Mouse (Mus musculus): ENCODE data around the gene E030025P04Rik. TPM values are rescaled to one million over a fixed set of nuclear protein-coding genes. Genes with fewer than 3 reads are reported as not detected.
A peak's percentile ranks its signal among the peaks of the same experiment; 100 is the strongest.

The E030025P04Rik gene
- polyA plus RNA-seq, 1 experiment from 2014 or later = not detected

DNA sequence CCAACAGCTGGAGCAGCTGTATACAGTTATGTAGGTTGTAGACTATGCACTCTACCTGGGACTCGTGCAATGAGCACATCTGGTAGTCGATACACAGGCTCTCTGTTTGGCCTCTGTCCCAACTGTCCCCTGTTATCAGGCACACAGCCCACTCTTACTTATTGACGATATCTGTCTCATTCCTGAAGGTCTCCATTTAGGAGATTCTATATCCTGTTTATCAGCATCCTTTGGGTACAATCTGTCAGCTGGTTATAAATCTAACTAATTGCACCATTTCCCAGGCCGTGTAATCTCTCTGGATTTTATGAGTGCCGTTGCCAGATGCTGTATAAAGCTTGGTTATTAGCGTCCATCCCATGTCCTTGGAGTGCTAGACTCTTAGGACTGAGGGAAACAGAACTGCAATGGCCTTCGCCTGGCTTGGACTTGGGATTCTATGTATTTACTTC lies 747 bp upstream of the E030025P04Rik start:
- no peaks in the 10 kb centered on the region for H3K9me3 ChIP-seq (replicated peaks)
- H3K36me3 ChIP-seq = no peaks in the 10 kb centered on the region
- H3K27ac ChIP-seq = no peak overlapping the region
- no peak for ATAC-seq (ENCODE audit: low FRiP score)
- no peak overlapping the region for H3K4me2 ChIP-seq (replicated peaks)
- 80% methylated on average over 7 of the region's 7 CpGs for WGBS
- no peak overlapping the region for H3K9ac ChIP-seq
- no peak overlapping the region for H3K4me3 ChIP-seq
- H3K4me1 ChIP-seq = no peaks in the 10 kb centered on the region
- no peaks in the 10 kb centered on the region for H3K27me3 ChIP-seq

DNA sequence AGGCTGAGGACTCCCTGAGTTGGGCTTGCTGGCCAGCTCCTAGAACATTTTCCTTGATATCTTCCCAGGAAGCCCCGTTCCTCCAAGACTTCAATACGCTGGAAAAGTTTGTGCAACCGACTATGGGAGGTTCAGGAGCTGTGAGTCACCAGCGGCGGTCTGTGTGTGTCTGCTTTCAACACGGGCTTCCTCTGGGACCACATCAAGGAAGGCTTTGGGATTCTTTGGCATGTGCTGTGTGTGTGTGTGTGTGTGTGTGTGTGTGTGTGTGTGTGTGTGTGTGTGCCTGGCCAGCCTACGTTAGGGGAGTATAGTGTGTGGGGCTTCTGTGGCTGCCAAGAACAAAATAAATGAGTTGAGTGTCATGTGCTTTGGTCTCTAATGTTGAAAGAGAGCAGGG lies 17.7 kb downstream of the E030025P04Rik start:
- Histone ChIP-seq H3K9me3 (replicated peaks) (no peaks in the 10 kb centered on the region), H3K4me2 (replicated peaks) (no peak overlapping the region), H3K9ac (no peak overlapping the region), H3K36me3 (no peaks in the 10 kb centered on the region), H3K27ac (no peak overlapping the region), H3K4me1 (no peaks in the 10 kb centered on the region), H3K4me3 (no peak overlapping the region), H3K27me3 (no peaks in the 10 kb centered on the region)
- ATAC-seq (ENCODE audit: low FRiP score) = no peak
- 62% methylated on average over 7 of the region's 7 CpGs for WGBS

DNA sequence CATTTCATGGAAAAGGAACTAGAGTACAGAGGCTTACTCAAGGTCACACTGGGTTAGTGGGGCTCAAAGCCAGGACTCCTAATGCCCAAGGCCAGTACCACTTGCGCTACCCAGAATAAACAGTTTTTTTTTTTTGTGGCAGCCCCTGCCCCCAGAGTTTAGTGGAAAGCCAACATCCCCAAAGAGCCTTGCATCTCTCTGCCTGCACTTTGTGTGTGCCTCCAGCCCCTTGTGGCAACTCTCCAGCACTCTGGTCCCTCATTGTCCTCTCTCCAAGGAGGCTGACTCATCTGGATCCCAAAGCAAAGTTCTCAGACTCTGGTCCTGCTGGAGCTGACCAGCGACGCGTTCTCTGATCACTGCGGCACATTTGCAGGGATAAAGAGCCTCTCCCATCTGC lies 18.7 kb downstream of the E030025P04Rik start:
- Histone ChIP-seq H3K9ac (no peak overlapping the region), H3K4me2 (replicated peaks) (no peak overlapping the region), H3K4me1 (no peaks in the 10 kb centered on the region), H3K36me3 (no peaks in the 10 kb centered on the region), H3K9me3 (replicated peaks) (no peaks in the 10 kb centered on the region), H3K27ac (no peak overlapping the region), H3K27me3 (no peaks in the 10 kb centered on the region), H3K4me3 (no peak overlapping the region)
- 81% methylated on average over 5 of the region's 5 CpGs for WGBS
- ATAC-seq (ENCODE audit: low FRiP score) = no peak

DNA sequence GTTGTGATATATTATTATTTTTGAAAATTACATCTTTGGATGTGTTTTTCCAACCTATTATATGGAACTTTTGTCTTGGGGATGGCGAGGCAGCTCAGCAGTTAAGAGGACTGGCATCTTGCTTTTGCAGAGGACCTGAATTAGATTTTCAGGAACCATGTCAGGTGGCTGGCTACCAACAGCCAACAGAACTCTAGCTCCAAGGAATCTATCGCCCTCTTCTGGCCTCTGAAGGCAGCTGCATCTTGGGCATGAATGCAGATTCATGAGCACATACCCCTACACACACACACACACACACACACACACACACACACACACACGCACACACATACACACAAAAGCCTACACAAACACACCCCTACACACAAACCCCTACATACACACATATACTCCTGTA lies 19.9 kb downstream of the E030025P04Rik start:
- H3K4me3 ChIP-seq = no peak overlapping the region
- 61% methylated on average over 3 of the region's 3 CpGs for WGBS
- no peak overlapping the region for H3K4me2 ChIP-seq (replicated peaks)
- no peaks in the 10 kb centered on the region for H3K27me3 ChIP-seq
- H3K4me1 ChIP-seq = no peaks in the 10 kb centered on the region
- no peak overlapping the region for H3K9ac ChIP-seq
- H3K9me3 ChIP-seq (replicated peaks) = no peaks in the 10 kb centered on the region
- no peak overlapping the region for H3K27ac ChIP-seq
- H3K36me3 ChIP-seq = no peaks in the 10 kb centered on the region
- ATAC-seq (ENCODE audit: low FRiP score) = no peak

DNA sequence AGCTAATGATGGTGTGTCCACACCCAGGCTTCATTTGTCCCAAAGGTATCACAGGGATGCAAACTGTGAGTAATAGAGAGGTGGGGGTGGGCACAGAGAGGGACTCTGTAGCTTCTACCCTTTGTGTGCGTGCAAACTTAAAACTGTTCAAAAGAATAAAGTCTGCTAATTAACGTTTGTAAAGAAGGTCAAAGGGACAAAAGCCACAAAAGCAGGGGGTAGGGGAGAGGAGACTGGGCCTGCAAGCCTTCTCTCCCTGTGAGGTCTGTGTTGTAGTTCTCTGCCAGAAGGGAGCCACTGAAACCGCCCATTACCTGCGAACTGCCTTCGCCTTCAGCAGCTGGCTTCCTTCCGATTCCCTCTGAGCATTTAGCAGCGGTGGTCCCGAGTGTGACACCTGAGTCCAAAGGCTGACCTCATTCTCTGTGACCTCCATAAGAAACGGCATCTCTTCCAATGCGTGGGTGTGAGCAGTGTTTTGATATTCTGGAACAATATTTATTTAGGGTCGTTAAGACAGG lies 34.3 kb downstream of the E030025P04Rik start:
- peaks cover 36% of the 10 kb centered on the region for H3K4me1 ChIP-seq
- H3K36me3 ChIP-seq = no peaks in the 10 kb centered on the region
- peak overlapping the region; percentile 6; the same call in 1 of the 2 replicates for H3K27ac ChIP-seq
- no peak for ATAC-seq (ENCODE audit: low FRiP score)
- H3K4me2 ChIP-seq (replicated peaks) = no peak overlapping the region
- H3K9me3 ChIP-seq (replicated peaks) = no peaks in the 10 kb centered on the region
- 15% methylated on average over 11 of the region's 11 CpGs for WGBS
- H3K4me3 ChIP-seq = no peak overlapping the region
- H3K27me3 ChIP-seq = no peaks in the 10 kb centered on the region
- no peak overlapping the region for H3K9ac ChIP-seq

DNA sequence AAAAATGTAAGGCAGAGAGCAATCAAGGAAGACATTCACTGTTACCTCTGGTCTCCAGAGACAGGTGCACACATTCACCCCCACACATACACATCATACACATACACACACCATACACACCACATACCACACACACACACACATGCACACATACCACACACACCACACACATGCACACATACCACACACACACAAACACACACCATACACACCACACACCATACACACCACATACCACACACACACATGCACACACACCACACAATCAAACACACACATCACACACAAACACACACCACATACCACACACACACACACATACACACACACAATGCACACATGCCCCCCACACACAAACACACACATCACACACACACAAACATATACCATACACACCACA lies 35.1 kb downstream of the E030025P04Rik start:
- no peaks in the 10 kb centered on the region for H3K27me3 ChIP-seq
- H3K4me3 ChIP-seq = no peak overlapping the region
- H3K36me3 ChIP-seq = no peaks in the 10 kb centered on the region
- H3K9me3 ChIP-seq (replicated peaks) = no peaks in the 10 kb centered on the region
- H3K27ac ChIP-seq = peak overlapping the region; percentile 70; the same call in 1 of the 2 replicates
- no peak for ATAC-seq (ENCODE audit: low FRiP score)
- no peak overlapping the region for H3K9ac ChIP-seq
- no peak overlapping the region for H3K4me2 ChIP-seq (replicated peaks)
- H3K4me1 ChIP-seq = peaks cover 43% of the 10 kb centered on the region

DNA sequence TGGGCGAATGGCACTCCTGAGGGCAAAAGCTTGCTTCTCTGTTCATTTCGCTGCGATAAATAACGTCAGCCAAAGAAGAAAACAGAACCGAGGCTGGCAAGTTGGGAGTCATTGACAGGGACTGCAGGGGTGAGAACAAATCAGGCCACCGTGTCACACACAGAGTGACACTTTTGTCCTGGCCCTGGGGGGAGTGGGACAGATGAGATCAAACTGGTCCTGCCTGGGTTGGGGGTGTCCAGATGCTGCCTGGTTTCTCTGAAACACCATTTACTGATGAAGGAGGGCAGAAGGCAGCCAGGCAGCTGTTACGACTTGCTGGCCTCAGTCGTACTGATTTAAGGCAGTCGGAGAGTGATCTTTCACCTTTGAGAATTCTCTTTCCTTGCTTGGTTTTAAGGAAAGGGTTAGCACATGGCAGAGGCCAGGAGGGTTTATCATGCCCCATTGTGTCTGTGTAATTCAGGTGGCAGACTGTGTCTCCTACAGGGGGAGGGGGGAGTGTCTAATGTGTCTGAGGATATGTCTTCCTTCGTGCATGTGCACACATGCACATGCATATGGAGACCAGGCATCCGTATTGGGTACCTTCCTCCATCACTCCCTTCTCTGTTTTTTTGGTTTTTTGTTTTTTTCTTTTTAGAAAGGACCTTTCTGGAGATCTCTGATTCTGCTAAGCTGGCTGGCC lies 36.5 kb downstream of the E030025P04Rik start:
- no peaks in the 10 kb centered on the region for H3K27me3 ChIP-seq
- no peaks in the 10 kb centered on the region for H3K9me3 ChIP-seq (replicated peaks)
- H3K27ac ChIP-seq = peak overlapping the region; percentile 86
- 18% methylated on average over 11 of the region's 11 CpGs for WGBS
- no peak overlapping the region for H3K9ac ChIP-seq
- H3K36me3 ChIP-seq = no peaks in the 10 kb centered on the region
- no peak overlapping the region for H3K4me3 ChIP-seq
- no peak overlapping the region; the same call in 1 of the 2 replicates for H3K4me2 ChIP-seq (replicated peaks)
- peaks cover 45% of the 10 kb centered on the region for H3K4me1 ChIP-seq
- no peak for ATAC-seq (ENCODE audit: low FRiP score)

DNA sequence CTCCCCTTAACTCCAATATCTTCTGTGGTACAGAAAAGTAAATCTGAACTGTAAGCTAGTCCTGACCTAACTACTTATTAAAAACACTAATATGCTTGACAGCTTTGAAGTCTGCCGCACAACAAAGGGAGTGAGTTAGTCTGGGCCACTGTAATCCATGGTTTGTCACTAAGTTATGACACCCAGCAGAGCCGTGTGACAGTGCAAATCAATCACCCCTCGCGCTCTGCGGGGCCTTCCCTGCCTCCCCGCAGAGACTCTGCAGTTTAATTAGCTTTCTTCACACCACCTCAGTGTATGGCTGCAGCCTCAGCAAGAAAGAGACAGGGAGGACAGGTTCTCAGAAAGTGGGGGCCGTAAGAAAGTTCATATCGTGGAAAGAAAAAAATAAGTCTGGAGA lies 37.4 kb downstream of the E030025P04Rik start:
- no peaks in the 10 kb centered on the region for H3K9me3 ChIP-seq (replicated peaks)
- WGBS = 4% methylated on average over 8 of the region's 8 CpGs
- ATAC-seq (ENCODE audit: low FRiP score) = peak; percentile 90
- H3K4me1 ChIP-seq = peaks cover 45% of the 10 kb centered on the region
- no peak overlapping the region for H3K9ac ChIP-seq
- no peaks in the 10 kb centered on the region for H3K27me3 ChIP-seq
- peak overlapping the region; percentile 86 for H3K27ac ChIP-seq
- no peaks in the 10 kb centered on the region for H3K36me3 ChIP-seq
- H3K4me2 ChIP-seq (replicated peaks) = no peak overlapping the region; the same call in 1 of the 2 replicates
- no peak overlapping the region for H3K4me3 ChIP-seq

DNA sequence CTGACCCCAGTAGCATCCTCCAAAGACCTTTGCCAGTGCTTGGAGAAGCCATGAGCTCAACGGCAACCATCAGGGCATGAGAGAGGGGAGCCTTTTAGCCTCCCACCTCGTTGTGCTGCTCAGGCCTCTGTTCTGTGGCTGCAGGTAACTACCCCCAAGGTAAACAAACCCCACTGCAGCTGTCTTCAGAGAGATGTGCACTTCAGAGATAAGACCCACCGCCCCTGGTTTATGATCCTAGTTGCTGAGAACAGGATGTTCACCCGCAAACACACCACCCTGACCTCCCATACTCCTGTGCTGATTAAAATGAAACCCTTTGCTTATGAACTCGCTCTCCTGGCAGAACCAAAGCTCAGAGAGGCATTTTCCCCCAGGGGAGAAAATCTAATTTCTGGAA lies 38.0 kb downstream of the E030025P04Rik start:
- no peaks in the 10 kb centered on the region for H3K27me3 ChIP-seq
- H3K9me3 ChIP-seq (replicated peaks) = no peaks in the 10 kb centered on the region
- WGBS = 32% methylated on average over 5 of the region's 5 CpGs
- no peak overlapping the region for H3K9ac ChIP-seq
- H3K4me2 ChIP-seq (replicated peaks) = peak overlapping the region; percentile 11; the same call in 1 of the 2 replicates
- no peaks in the 10 kb centered on the region for H3K36me3 ChIP-seq
- H3K4me3 ChIP-seq = no peak overlapping the region
- peak overlapping the region; percentile 86 for H3K27ac ChIP-seq
- 0 out of 2 replicates have a peak, but pooled peaks have one; percentile 33 for ATAC-seq (ENCODE audit: low FRiP score)
- H3K4me1 ChIP-seq = peaks cover 45% of the 10 kb centered on the region

DNA sequence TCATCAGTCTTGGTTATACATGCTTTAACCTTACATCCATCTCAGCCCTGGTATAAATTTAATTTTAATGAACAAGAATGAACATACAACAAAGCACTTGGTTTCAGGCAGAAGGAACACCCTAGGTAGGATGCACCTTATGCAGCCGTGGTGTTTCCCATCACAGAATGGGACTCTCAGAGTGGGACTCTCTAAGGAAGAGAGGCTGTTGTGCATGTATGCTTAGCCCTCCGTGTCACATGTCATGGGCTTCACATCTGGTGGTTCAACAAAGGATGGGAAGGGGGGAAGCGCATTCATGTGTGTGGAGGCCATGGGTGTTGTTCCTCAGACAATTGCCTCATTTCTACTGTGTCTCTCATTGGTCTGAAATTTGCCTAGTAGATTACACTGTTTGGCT lies 40.8 kb downstream of the E030025P04Rik start:
- ATAC-seq (ENCODE audit: low FRiP score) = no peak
- H3K36me3 ChIP-seq = no peaks in the 10 kb centered on the region
- no peaks in the 10 kb centered on the region for H3K27me3 ChIP-seq
- H3K4me2 ChIP-seq (replicated peaks) = no peak overlapping the region
- H3K4me1 ChIP-seq = peaks cover 42% of the 10 kb centered on the region
- no peak overlapping the region for H3K9ac ChIP-seq
- H3K9me3 ChIP-seq (replicated peaks) = no peaks in the 10 kb centered on the region
- H3K27ac ChIP-seq = no peak overlapping the region
- 88% methylated on average over 3 of the region's 3 CpGs for WGBS
- no peak overlapping the region for H3K4me3 ChIP-seq

DNA sequence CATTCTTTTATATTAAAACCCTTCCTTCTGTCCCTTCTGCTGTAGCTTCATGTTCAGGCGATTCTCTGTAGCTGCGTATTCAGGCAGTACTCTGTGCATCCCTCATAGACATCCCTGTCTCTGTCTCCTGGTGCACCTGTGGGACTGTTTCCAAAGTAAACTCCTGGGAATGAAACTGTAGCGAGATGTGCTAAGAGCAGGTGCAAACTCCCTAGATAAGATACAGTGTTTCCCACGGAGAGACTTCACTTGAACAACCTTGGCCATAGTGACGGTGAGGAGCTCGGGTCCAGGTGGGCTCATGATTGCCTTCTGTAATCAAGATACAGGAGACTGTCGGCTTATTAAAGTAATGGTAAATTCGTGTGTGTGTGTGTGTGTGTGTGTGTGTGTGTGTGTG lies 41.5 kb downstream of the E030025P04Rik start:
- no peak overlapping the region for H3K4me2 ChIP-seq (replicated peaks)
- no peak overlapping the region for H3K4me3 ChIP-seq
- ATAC-seq (ENCODE audit: low FRiP score) = no peak
- H3K27me3 ChIP-seq = no peaks in the 10 kb centered on the region
- H3K9ac ChIP-seq = no peak overlapping the region
- peaks cover 42% of the 10 kb centered on the region for H3K4me1 ChIP-seq
- 88% methylated on average over 8 of the region's 8 CpGs for WGBS
- H3K27ac ChIP-seq = no peak overlapping the region
- H3K9me3 ChIP-seq (replicated peaks) = no peaks in the 10 kb centered on the region
- H3K36me3 ChIP-seq = no peaks in the 10 kb centered on the region

DNA sequence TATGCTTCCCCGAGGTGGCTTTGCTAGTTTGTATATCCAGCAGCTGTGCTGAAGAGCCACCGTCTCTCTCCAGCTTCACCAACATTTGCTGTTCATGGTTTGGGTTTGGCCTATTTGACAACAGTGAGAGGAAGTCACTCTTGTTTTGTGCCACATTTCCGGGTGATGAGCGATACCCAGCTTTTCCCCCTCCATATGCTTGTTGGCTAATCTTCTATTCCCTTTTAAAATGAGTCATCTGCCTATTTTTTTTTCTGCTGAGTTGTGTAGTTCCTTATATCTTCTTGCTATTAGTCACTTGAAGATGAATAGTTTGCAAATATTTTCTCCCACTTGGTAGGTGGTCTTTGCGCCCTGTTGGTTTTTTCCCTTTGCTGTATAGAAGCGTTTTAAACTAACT lies 43.9 kb downstream of the E030025P04Rik start:
- Histone ChIP-seq H3K36me3 (no peaks in the 10 kb centered on the region), H3K27me3 (no peaks in the 10 kb centered on the region), H3K27ac (no peak overlapping the region), H3K4me3 (no peak overlapping the region), H3K4me2 (replicated peaks) (no peak overlapping the region), H3K4me1 (peaks cover 23% of the 10 kb centered on the region), H3K9me3 (replicated peaks) (no peaks in the 10 kb centered on the region), H3K9ac (no peak overlapping the region)
- WGBS = 90% methylated on average over 6 of the region's 6 CpGs
- ATAC-seq (ENCODE audit: low FRiP score) = no peak

DNA sequence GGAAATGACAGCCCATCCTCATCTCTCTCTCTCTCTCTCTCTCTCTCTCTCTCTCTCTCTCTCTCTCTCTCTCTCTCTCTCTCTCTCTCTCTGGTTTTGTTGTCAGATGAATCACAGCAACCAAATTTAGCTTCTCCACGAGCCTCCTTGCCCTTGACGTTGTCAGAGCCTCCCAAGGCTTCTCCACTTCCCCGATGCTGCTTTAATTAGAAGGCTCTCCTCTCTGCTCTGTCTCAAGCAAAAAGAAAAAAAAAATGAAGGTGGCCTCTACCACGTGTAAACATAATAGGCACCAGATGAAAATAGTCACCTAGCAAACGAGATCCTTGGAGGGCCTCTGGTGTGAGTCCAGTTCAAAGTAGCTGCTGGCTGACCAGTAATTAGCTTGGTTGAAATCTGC lies 52.3 kb downstream of the E030025P04Rik start:
- H3K4me1 ChIP-seq = no peaks in the 10 kb centered on the region
- ATAC-seq (ENCODE audit: low FRiP score) = no peak
- H3K4me2 ChIP-seq (replicated peaks) = no peak overlapping the region
- no peaks in the 10 kb centered on the region for H3K36me3 ChIP-seq
- H3K9me3 ChIP-seq (replicated peaks) = no peaks in the 10 kb centered on the region
- H3K9ac ChIP-seq = no peak overlapping the region
- no peak overlapping the region for H3K4me3 ChIP-seq
- no peak overlapping the region for H3K27ac ChIP-seq
- H3K27me3 ChIP-seq = no peaks in the 10 kb centered on the region
- WGBS = 55% methylated on average over 5 of the region's 5 CpGs
